Mouse (Mus musculus) left cerebral cortex, postnatal 14 days (tissue): Measurements from ENCODE around the gene Rfxank. TPM values are rescaled to one million over a fixed set of nuclear protein-coding genes. Genes with fewer than 3 reads are reported as not detected.

Source experiments
- DNase-seq, 2 experiments: peaks; one replicate each; pipeline ENCODE4 v3.0.0; 2021 to 2022; ENCODE audit warnings: low spot score in 2 of 2, mixed read lengths in 1 of 2
- intact Hi-C: fragments of 180-260 bp; cut with DNase I; formaldehyde crosslinking; loops from one replicate; pipeline ENCODE4 v1.15.1; 2025
- total RNA-seq, 2 experiments: library from RNA; stranded (reverse); gene quantifications; 2 replicates each; pipeline ENCODE4 v1.2.3; 2021

Rfxank gene
- total RNA-seq, 2 experiments from 2014 or later = 9.2 to 9.6 TPM

DNA sequence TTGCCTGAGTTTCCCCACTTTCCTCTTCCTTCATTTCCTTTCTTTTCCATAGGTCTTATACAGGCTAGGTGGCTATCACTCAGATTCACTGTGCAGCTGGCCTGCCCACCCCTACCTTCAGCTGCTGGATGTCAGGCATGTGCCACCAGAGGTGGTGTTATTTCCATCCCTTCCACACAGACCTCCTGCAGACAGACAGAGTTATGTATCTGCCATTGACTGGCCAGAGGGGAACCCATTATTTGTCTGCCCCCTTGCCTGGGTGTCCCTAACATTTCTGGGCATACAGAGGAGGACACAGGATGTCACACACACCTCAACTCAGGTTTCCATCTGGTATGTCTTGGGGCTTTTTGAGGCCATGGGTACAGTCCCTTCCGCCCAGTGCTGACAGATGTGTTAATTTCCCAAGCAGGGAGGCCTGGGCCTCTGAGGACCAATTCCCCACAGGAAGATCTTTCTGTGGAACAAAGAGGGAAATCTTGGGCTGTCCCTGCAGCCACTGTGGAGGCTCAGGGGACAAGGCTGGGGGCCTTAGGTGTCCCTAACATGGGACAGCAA lies 18.4 kb upstream of the Rfxank start:
- DNase-seq = no peak
- intact Hi-C loops = no loop called here

DNA sequence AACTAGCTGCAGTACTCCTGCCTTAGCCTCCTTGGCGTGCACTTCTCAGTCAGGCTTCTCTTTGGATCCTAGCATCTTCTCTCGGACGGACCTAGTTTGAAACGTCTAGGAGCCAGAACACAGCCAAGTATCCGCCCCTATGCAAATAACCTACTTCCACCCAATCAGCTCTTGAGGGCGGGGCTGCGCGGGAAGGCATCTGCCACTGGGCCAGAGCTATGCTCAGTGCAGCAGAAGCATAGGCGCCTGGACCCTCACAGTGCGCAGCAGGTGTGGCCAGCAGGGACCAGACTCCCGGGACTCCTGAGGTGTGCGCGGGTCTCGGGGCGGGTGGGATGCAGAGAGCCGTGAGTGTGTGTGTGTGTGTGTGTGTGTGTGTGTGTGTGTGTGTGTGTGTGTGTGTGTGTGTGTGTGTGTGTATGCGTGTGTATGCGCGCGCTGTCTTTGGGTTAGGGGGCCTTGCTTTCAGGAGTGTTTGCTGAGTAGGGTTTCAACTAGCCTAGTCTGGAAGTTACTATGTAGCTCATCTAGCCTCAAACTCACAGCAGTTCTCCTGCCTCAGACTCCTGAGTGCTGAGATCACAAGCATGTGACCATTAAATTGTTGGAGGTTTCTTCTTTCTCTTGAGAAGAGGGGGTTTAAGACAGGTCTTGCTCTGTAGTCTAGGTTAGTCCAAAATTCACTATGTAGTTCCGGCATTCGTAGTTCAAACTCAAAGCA lies 13.7 kb upstream of the Rfxank start:
- DNase-seq = peak; percentile 67 to 68
- intact Hi-C loops = no loop called here

DNA sequence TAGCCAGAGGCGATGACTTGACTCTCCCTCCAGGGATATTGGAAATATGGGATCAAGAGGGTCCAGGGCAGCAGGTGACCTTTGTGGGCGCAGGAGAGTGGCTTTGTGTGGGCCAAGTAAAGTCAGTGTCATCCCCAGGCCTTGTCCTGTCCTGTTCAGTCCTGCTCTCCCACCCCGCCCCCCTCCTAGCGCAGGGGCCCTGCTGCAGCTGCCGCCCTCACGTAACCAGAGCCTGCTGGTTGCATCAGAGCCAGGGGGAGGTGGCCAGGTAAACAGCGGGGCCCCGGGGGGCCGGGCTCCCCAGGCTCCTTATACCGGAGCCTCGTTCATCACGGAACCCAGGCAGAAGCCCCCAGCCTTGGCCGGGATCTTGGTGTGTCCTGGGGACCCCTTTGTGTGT lies 11.2 kb upstream of the Rfxank start:
- intact Hi-C loops = no loop called here
- DNase-seq = no peak

DNA sequence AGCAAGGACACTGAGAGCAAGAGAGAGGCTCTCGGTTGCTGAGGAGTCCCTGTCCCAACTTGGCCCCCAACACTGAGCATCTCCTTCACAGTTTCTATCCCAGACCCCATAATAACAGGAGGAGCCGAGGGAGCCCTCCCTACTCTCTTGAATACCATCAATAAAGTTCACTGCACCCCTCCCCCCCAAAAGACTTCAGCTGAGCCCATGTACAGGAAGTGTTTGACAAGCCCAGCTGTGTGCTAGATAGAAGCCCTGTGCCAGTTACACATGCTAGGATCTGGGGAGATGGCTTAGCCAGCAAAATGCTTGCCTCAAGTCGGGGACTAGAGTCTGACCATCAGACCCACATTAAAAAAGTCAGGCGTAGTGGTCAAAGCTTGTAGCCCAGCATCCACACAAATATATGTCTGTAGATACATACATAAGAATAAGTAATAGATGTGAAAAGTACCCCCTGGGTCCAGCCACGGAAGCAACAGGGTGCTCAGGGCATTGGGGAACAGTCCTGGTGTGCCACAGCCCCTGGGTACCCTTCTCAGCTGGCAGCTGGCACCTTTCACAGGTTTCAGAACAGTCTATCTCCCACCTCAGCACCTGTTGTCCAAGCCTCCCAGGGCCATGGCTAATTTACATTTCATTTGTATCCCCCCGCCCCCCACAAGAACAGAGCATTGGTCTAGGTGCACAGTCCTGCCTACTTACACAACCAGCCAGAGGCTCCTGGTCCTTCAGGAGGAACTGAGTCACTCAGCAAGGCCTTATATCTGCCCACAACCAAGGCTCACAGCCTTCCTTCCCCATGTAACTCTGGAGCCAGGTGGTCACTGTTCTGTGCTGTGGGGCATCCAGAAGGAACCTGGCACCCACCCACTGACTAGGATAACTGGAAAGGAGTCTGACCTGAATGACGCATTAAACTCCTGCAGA lies 9.0 kb upstream of the Rfxank start:
- intact Hi-C loops = no loop called here

DNA sequence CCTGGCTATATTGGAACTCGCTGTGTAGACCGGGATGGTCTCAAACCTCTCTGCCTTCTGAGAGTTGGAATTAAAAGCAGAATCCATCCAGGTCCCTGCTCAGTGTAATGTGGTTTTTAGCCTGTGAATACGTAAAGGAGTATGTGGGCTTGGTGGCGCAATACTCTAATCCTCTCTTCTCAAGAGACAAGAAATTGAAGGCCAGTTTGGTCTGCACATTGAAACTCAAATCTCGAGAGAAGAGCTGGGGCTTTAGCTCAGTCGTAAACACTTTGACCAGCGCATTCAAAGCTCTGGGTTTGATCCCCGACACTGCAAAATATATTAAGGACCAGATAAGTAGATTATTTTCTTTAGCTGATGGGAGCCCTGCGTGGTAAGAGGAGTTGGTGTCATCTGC lies 1.0 kb upstream of the Rfxank start:
- intact Hi-C loops = no loop called here
- DNase-seq = no peak

More for the DNA sequence above, 9.0 kb upstream of the Rfxank start:
- DNase-seq = no peak

DNA sequence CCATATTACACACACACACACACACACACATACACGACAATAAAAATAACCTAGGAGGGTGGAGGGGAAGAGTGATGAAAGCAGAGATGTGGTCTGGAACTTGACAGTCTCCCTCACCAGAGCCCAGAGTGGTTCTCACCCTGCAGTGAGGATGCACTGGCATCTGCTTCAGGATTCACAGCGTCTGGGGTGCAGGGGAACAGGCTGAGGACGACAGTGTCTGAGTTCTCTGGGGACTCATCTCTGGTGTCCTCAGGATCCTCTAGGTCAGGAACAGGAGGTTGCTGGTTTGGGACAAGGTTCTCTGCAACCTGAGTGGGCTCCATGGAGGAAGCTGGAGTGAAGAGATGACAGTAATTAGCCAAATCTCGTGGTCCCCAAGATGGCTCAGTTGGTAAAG lies 1.1 kb downstream of the Rfxank start:
- intact Hi-C loops = no loop called here
- DNase-seq = no peak

DNA sequence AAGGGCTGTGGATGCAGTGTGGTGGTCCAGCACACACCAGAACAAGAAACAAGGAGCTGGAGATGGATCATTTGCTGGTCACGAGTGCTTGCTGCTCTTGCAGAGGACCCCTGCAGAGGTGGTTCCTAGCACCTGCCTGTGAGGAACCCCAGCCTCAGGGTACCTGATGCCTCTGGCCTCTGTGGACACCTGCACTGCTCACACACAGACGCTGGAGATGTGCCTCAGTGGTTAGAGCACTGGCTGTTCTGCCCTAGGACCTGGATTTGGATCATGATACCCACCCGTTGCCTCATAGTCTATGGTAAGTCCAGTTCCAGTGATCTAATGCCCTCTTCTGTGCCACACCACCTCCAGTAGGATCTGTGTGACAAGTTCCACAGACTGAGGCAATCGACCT lies 2.4 kb downstream of the Rfxank start:
- intact Hi-C loops = no loop called here
- DNase-seq = no peak

DNA sequence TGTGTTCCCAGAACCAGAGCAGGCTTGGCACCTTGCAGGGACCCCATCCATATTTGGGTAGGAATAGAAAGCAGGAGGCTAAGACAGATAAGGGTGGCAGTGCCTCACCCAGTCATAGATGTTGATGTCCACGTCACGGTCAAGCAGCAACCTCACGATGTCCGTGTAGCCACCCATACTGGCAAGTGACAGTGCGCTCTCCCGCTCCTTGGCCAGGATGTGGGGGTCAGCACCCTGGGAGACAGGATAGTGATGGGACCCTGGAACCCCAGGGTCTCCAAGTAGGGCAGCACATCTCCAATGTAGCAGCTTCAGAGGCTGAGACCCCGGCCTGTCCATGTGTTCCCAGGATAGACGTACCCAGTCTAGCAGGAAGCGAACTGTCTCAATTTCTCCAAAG lies 4.0 kb downstream of the Rfxank start:
- intact Hi-C loops = no loop called here
- DNase-seq = no peak

DNA sequence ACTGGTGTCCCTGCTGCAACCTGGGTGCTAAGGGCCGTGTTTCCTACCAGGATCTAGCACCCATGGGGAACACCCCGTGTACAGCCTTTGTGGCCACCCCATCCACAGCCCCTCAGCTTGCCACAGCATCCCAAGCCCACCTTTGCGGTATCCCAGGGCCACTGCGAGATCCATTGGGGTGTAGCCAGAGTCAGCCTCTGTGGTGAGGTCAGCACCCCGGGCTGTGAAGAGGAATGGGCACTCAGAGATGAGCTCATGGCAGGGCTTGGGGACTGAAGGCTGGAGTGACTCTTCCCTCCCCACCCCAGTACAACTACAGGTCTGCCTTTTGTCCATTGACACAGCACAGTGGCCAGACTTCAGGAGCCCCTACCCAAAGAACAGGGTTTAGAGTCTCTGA lies 4.9 kb downstream of the Rfxank start:
- DNase-seq = no peak
- intact Hi-C loops = no loop called here

DNA sequence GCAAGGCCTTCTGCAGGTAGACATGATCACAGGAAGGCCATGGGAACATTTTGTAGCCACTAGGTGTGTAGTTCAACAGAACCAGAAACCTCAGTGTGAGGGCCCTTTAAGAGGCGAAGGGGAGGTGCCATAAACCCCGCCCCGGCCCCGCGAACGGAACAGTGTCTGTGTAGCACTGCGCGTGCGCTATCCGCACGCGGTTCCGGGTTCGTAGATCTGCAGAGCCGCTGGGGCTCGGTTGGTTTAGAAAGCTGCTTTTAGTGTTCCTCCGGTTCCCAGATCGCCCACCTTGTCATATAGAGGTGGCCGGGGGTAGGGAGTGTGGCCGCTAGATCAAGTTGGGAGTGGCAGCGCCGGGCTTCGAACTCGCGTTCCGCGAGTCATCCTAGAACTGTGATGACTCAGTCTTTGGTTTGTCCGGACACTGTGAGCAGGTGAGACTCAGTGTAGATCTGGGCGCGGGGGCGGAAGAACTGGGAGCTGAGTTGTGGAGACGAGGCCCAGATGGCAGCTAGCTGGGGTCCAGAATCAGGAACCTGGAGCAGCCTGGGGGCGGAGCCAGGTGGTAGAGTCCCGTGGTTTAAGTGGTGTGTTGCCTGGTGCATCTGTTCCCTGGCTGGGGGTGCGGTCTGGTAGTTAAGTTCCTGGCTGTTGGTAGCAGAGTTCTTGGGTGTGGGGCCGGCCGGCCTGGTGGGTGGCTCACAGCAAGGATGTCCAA lies 7.6 kb downstream of the Rfxank start, which contains the start of gene Nr2c2ap:
Gene Nr2c2ap, plus strand, starts transcription at position 168 of the 718 bp plus-strand sequence.
- peak; percentile 74 to 84 for DNase-seq
- intact Hi-C loops = no loop called here

DNA sequence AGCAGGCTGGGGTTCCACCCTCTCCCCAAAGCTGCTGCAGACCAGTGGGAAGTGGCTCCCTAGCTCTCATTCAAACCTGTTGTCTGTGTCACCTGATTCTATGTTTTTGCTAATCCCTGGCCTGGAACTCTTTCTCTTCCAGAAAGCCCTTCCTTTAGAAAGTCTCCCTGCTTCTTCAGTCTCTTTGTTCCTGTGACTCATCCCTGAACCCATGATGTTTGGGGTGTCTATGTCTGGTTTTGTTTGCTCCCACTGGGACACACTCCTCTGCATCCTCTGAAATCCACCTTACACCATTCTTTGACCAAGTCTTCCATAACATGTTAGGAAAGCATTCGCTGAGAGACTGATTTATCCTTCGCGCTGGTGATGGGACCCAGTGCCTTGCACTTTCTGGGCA lies 8.9 kb downstream of the Rfxank start:
- DNase-seq = no peak
- intact Hi-C loops = no loop called here

DNA sequence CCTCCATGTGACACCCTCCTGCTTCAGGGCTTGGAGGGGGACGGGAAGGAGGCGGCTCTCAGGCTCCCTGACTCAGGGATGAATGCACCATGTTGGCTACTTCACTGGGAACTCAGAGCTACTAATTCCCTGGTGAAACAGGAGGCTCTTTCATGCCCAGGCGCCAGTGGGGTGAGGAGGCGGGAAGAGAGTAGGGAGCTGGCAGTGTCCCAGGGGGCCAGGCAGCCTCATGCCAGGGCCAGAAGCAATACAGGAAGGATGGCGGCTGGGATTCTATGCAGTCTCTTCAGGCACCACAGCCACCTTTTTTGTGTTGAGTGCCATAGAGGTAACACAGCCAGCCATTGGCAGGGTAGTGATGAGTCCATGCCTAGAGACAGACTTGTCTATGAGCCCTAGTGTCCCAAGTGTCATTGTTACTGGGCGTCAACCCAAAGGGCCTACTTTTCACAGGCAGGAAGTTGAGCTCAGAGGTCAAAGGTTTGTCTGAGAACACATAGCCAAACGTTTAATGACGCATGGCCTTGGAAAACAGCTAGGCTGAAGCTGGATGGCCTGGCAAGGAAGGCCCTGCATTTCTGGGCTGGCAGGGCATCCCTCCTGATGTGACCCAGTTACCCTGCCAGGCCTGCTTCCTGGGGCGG lies 9.5 kb downstream of the Rfxank start:
- intact Hi-C loops = no loop called here
- DNase-seq = peak; percentile 74 to 81

DNA sequence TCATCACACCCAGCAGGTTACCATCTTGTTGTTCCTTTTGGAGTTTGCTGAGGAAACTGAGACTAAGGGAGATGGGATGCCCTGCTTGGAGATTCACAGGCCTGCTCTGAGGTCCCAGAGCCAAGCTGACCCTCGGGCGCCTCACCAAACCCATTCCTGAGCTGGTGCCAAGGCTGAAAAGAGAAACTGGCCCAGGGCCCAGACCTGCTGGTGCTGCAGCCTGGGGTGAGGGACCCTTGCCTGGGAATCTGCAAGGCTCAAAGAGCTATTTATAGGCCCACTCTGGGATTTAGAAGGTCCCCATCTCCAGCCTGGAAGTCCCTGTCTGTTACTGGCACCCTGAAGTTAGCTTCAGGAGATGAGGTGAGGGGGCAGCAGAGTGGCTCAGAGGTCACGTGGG lies 10.5 kb downstream of the Rfxank start:
- peak; percentile 66 to 72 for DNase-seq
- intact Hi-C loops = no loop called here

DNA sequence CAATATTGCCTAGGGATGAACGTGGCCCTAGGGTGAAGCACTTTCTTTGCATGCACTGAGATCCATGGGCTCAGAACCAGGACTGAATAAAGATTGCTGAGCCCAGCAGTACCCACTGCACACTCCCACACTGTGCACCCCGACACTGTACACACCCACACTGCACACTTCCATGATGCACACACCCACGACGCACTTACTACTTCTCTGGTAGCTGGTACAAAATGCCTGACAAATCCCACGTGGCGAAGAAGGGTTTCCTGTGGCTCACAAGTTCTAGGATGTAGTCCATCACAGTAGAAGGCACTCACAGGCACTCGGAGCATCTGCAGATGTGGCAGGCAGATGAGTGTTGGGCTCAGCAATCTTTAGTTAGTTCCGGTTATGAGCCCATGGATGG lies 14.0 kb downstream of the Rfxank start:
- no peak for DNase-seq
- intact Hi-C loops = no loop called here

DNA sequence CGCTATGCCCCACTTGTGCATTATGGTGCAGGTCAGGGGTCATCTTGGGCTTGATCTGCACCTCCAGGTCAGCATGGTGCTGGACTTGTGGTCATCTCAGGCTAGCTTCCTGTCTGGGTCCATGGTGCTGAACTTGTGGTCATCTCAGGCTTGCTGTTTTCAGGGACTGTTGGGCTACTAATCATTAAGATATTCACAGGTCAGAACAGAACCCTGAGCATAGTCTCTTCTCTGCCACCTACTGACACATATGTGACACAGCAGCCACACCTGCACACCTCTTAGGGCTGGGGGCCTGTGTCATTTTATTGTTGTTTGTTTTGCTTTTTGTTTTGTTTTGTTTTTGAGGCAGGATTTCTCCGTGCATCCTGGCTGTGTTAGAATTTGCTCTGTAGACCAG lies 16.1 kb downstream of the Rfxank start:
- intact Hi-C loops = no loop called here
- no peak for DNase-seq

DNA sequence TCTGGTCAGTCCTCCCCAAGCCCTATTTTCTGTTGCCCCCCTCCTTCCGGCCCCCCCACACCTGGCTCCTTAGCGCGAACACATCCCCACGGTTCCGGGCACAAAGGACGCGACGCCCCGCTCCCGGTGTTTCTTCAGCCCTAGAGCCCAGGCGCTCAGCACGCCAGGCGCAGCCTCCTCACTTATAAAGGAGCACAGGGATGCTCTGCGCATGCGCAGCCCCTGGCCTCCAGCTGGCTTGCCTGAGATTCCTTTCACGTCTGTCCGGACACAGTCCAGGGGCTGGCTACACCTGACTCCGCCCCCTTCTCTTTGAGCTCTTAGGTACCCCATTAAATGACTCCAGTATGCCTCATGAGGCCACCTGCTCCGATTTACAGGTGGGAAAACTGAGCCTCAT lies 18.3 kb downstream of the Rfxank start, which contains the start of gene Ncan:
Gene Ncan, minus strand, starts transcription at position 207 of the 400 bp plus-strand sequence.
- intact Hi-C loops = loop anchor here (2.0 kb wide), 1 partner anchor 32 kb away; no protein-coding TSS in a partner anchor
- DNase-seq = peak; percentile 92 to 93

DNA sequence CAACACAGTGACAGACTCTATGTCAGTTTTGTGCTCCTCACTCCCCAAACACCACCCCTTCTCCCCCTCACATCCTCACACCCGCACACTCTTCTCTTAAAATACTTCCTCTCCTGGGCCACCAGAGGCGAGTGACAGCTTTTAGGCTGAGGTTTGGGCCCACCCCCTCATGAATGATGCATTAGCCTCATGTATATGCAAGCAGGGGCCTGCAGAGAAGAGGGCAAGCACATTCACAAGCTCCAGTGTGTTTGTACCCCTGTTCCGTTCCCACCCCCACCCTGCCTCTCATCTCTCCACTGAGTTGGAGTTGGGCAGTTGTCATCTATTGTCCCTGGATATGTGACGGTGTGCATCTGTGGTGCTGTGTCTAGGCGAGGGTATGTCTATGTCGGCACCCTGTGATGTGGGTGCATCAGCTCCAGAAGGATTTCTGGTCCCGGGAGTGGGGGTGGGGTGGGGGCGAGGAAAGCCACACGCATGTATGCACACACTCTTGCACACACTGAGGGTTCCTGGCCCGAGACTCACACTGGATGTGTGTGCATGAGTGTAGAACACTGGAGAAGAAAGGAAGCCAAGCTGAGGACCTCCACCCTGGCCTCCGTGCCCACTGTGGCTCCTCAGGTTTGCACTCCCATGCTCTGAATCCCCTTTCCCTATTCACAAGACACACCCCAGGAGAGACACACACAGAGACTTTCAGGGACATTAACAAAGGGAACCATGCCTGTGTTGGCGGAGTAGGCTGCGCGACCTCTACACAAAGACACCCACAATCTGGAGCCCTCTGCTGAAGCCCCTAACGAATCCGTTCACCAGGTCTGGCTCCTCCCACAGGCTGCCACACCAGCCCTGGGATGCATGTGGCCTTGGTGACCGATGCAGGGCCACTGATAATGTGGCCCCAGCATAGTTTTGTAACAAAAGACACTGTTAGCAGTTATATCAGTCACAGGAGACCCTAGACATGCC lies 19.9 kb downstream of the Rfxank start:
- intact Hi-C loops = no loop called here
- DNase-seq = peak; percentile 78 to 92

DNA sequence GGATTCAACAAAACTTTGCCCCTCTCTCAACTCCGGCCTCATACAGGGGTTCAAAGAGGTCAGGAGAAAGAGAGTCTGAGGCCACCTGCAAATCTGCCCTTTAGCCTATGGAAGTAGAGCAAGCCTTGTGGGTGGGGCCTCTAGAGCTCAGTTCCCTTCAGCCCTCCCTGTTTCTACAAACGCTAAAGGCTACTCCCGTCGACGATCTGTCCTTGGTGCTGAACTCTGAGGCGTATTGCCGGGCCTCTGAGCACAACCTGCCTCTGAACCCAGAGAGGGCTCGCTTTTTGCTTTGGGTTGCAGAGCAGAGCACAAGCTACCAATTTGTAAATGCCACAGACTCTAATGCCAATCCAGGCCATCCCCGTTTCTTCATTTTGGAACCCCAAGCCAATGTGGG lies 21.3 kb downstream of the Rfxank start:
- intact Hi-C loops = no loop called here
- no peak for DNase-seq
